Mouse (Mus musculus) lung, adult 2 months (tissue): Measurements from ENCODE around the gene Rhot1.

Source experiments
- CTCF ChIP-seq: fragments of 200-500 bp; IDR thresholded peaks from 2 replicates; pipeline ENCODE4 v1.5.1; 2011; ENCODE audit warnings: mild to moderate bottlenecking, low read length, control low read depth; ENCODE audit not compliant: insufficient read depth
- POLR2A ChIP-seq: fragments of 200-500 bp; IDR thresholded peaks from 2 replicates; pipeline ENCODE4 v1.6.1; 2011; ENCODE audit warnings: low read depth, mild to moderate bottlenecking, control low read depth, low read length, borderline replicate concordance; ENCODE audit errors: extremely low read depth

- TF ChIP-seq POLR2A = no peak
- no peak for TF ChIP-seq CTCF
These were observed 104.6 kb downstream of the Rhot1 start for GRCm38 (mm10) chr11:80313462-80313861.
